Mouse (Mus musculus): ENCODE results near the gene Mrpl43.

DNA sequence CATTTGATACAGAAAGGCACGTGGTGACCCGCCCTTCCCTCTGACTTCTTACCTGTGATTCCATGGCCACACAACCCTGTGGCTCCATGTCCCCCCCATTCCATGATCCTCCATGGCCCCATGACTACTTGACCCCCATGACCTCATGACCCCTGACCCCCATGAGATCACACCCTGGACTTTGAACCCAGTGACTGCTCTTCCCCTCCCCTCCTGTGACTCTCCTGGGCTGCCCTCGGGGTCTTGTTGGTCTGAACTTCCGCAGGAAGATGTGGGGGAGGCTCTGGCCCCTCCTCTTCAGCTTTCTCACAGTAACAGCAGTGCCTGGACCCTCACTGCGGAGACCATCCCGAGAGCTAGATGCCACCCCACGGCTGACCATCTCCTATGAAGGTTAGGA is 14.0 kb downstream of the Mrpl43 start:
- TF ChIP-seq CTCF (IDR thresholded peaks at IDR 0.05; ENCODE audit: low read depth), result no peak
- TF ChIP-seq EP300 (IDR thresholded peaks at IDR 0.05; ENCODE audit: low read depth), result no peak
